Mouse (Mus musculus): Measurements from ENCODE around the gene Avpi1.

GRCm38 (mm10) chr19:42129509-42130293 is 842 bp upstream of the Avpi1 start:
- TF ChIP-seq CTCF (IDR thresholded peaks at IDR 0.05; ENCODE audit: control insufficient read depth, insufficient read depth, insufficient replicate concordance, low read depth, low read length) (no peak), POLR2A (IDR thresholded peaks at IDR 0.05; ENCODE audit: control insufficient read depth, low read depth, low read length) (no peak)
